Comparison of ENCODE assay signal across 8 mouse cellular contexts in genomic region chr11:54953993-54954446, GRCm38 (mm10). TPM values are rescaled to one million over a fixed set of nuclear protein-coding genes. Genes with fewer than 3 reads are reported as not detected.
DNase-seq lines count a peak whose midpoint lies in the region; ATAC-seq and TF ChIP-seq lines count a peak whose summit lies in the region.
"Had no signal": no experiment of that assay in that cellular context is flagged by ENCODE, and none has a peak within 500 bp of the region (broad histone marks: within the 10 kb centered on the region; RNA-seq: fewer than 3 reads in every experiment).

No protein-coding gene starts in this region.

- no peak overlapping the region for H3K9ac ChIP-seq in liver, embryonic 13.5 days
- H3K9ac ChIP-seq in liver, embryonic 11.5 days (ENCODE audit: low read depth, low read length): no peak overlapping the region
- H3K9ac ChIP-seq in hindbrain, embryonic 16.5 days (ENCODE audit: low read depth, low read length): peak overlapping the region; percentile 9; the same call in 1 of the 2 replicates

- H3K27ac ChIP-seq in liver, embryonic 13.5 days: no peak overlapping the region
- no peak overlapping the region for H3K27ac ChIP-seq in liver, embryonic 11.5 days (ENCODE audit: low read depth, low read length)
- no peak overlapping the region for H3K27ac ChIP-seq in hindbrain, embryonic 16.5 days (ENCODE audit: low read depth, low read length)
- no peak overlapping the region for H3K27ac ChIP-seq in olfactory bulb, adult 2 months (ENCODE audit: insufficient read depth, low read depth, low read length)

- H3K36me3 ChIP-seq in liver, embryonic 13.5 days: no peaks in the 10 kb centered on the region
- H3K36me3 ChIP-seq in liver, embryonic 11.5 days (ENCODE audit: control insufficient read depth, insufficient read depth, low read length): no peaks in the 10 kb centered on the region
- no peaks in the 10 kb centered on the region for H3K36me3 ChIP-seq in hindbrain, embryonic 16.5 days (ENCODE audit: control insufficient read depth, insufficient read depth, low read length)

- no peak for ATAC-seq in liver, embryonic 13.5 days (ENCODE audit: low read depth)
- ATAC-seq in liver, embryonic 11.5 days (replicated peaks; ENCODE audit: low FRiP score): no peak
- no peak for ATAC-seq in hindbrain, embryonic 16.5 days

- DNase-seq in liver, embryonic 13.5 days: no peak
- no peak for DNase-seq in liver, embryonic 11.5 days (ENCODE audit: low spot score)
- DNase-seq in embryo, embryonic 10 days (ENCODE audit: low spot score): peak; percentile 52
- DNase-seq in urinary bladder, postnatal 4 days (ENCODE audit: low spot score in 2 of 2): no peak
- DNase-seq in layer of hippocampus, adult 8-10 months (ENCODE audit: low spot score in 2 of 2): no peak
- DNase-seq: gastrocnemius, postnatal 10 days had no signal

- peak overlapping the region; percentile 74; the same call in 1 of the 2 replicates for H3K4me2 ChIP-seq in liver, embryonic 13.5 days
- H3K4me2 ChIP-seq in liver, embryonic 11.5 days: no peak overlapping the region
- peak overlapping the region; percentile 35 for H3K4me2 ChIP-seq in hindbrain, embryonic 16.5 days (ENCODE audit: low read length)

- H3K4me1 ChIP-seq in liver, embryonic 13.5 days (replicated peaks): peaks cover 62% of the 10 kb centered on the region
- peaks cover 25% of the 10 kb centered on the region for H3K4me1 ChIP-seq in liver, embryonic 11.5 days (replicated peaks; ENCODE audit: control insufficient read depth, insufficient read depth, low read length)
- peaks cover 8% of the 10 kb centered on the region for H3K4me1 ChIP-seq in hindbrain, embryonic 16.5 days (ENCODE audit: control insufficient read depth, insufficient read depth, low read depth, low read length)
- H3K4me1 ChIP-seq in olfactory bulb, adult 2 months (ENCODE audit: control insufficient read depth, insufficient read depth, low read length): peaks cover 17% of the 10 kb centered on the region

- H3K9me3 ChIP-seq in liver, embryonic 13.5 days (replicated peaks): no peaks in the 10 kb centered on the region
- H3K9me3 ChIP-seq in liver, embryonic 11.5 days (ENCODE audit: control insufficient read depth, low read length): no peaks in the 10 kb centered on the region
- H3K9me3 ChIP-seq in hindbrain, embryonic 16.5 days (ENCODE audit: control insufficient read depth, low read length): no peaks in the 10 kb centered on the region

- TF ChIP-seq CTCF in olfactory bulb, adult 2 months (IDR thresholded peaks at IDR 0.05; ENCODE audit: insufficient read depth, low read depth, low read length): no peak

- H3K27me3 ChIP-seq in liver, embryonic 13.5 days: no peaks in the 10 kb centered on the region
- no peaks in the 10 kb centered on the region for H3K27me3 ChIP-seq in liver, embryonic 11.5 days (replicated peaks; ENCODE audit: control insufficient read depth, insufficient read depth, low read length)
- H3K27me3 ChIP-seq in hindbrain, embryonic 16.5 days (replicated peaks; ENCODE audit: control insufficient read depth, insufficient read depth, low read length): no peaks in the 10 kb centered on the region

- no peak overlapping the region for H3K4me3 ChIP-seq in liver, embryonic 13.5 days (replicated peaks)
- H3K4me3 ChIP-seq in liver, embryonic 11.5 days (ENCODE audit: low read depth, low read length): no peak overlapping the region
- H3K4me3 ChIP-seq in hindbrain, embryonic 16.5 days (ENCODE audit: low read length): peak overlapping the region; percentile 2; the same call in 1 of the 2 replicates
- 0 out of 2 replicates have a peak overlapping the region, but pooled peaks have one; percentile 6 for H3K4me3 ChIP-seq in olfactory bulb, adult 2 months (ENCODE audit: insufficient read depth, low read depth, low read length)

- TF ChIP-seq POLR2A in olfactory bulb, adult 2 months (IDR thresholded peaks at IDR 0.05; ENCODE audit: insufficient read depth, low read depth, low read length): no peak

- WGBS in liver, embryonic 13.5 days (ENCODE audit: insufficient replicate concordance): 67% methylated on average over 9 of the region's 9 CpGs
- WGBS in liver, embryonic 11.5 days: 67% methylated on average over 9 of the region's 9 CpGs
- 23% methylated on average over 9 of the region's 9 CpGs for WGBS in hindbrain, embryonic 16.5 days
- 14% methylated on average over 9 of the region's 9 CpGs for WGBS in olfactory bulb, adult 2 months

RNA-seq across cellular contexts. Expression of gene Tnip1, which starts 8.7 kb away (rescaled TPM):
- 5.1 and 5.8 TPM in 2 replicates for polyA plus RNA-seq in liver, embryonic 13.5 days (2015; fragmentation: Nextera tagmentation; extraction: Ambion mirVana)
- 11.4 and 12.1 TPM in 2 replicates for polyA plus RNA-seq in liver, embryonic 11.5 days (2014; fragmentation: Nextera tagmentation; extraction: Ambion mirVana)
- 19.6 and 20.4 TPM in 2 replicates for polyA plus RNA-seq in hindbrain, embryonic 16.5 days (2015; fragmentation: Nextera tagmentation; extraction: Ambion mirVana)
- polyA plus RNA-seq in olfactory bulb, adult 2 months (2012; ENCODE audit: insufficient read depth, insufficient read length, low replicate concordance, missing spikeins): 110 TPM in 1 of 2 replicates, not detected in the other
- total RNA-seq in layer of hippocampus, adult 8-10 months (2022): 10 to 100 TPM; 31.4 to 34.3 (median 33.9) TPM

RNA-seq across cellular contexts. Expression of gene Gpx3, which starts 51.8 kb away (rescaled TPM):
- 20.9 and 26.3 TPM in 2 replicates for polyA plus RNA-seq in liver, embryonic 13.5 days (2015; fragmentation: Nextera tagmentation; extraction: Ambion mirVana)
- 84.0 and 89.6 TPM in 2 replicates for polyA plus RNA-seq in liver, embryonic 11.5 days (2014; fragmentation: Nextera tagmentation; extraction: Ambion mirVana)
- 78.5 and 78.8 TPM in 2 replicates for polyA plus RNA-seq in hindbrain, embryonic 16.5 days (2015; fragmentation: Nextera tagmentation; extraction: Ambion mirVana)
- not detected in 2 replicates for polyA plus RNA-seq in olfactory bulb, adult 2 months (2012; ENCODE audit: insufficient read depth, insufficient read length, low replicate concordance, missing spikeins)
- total RNA-seq in layer of hippocampus, adult 8-10 months (2022): 1 to 10 TPM; 4.4 to 8.8 (median 5.1) TPM

Comparison
In these comparisons a context has a peak if more than half of its experiments do, and no peak if none do; other contexts are left out.
1. H3K4me3 ChIP-seq: peak in hindbrain, embryonic 16.5 days (single experiment) and olfactory bulb, adult 2 months (single experiment); none in liver, embryonic 13.5 days (single experiment) and liver, embryonic 11.5 days (single experiment).
2. RNA of gene Gpx3, which starts 51.8 kb away (polyA plus RNA-seq): 84.0 to 89.6 TPM in liver, embryonic 11.5 days, 78.5 to 78.8 TPM in hindbrain, embryonic 16.5 days and 20.9 to 26.3 TPM in liver, embryonic 13.5 days; not detected in olfactory bulb, adult 2 months; every median in the first group is over 10 times any median in the second.